Mouse (Mus musculus) layer of hippocampus, adult 9-11 months (tissue): ENCODE results near the gene Gm21887.
"Not testable (repeated sequence)": the region's sequence is repeated elsewhere in the genome, so short reads cannot be mapped to it uniquely, and the experiment has no call there.

ENCODE experiments used
- DNase-seq: peaks from one replicate; pipeline ENCODE4 v3.0.0; 2022

Gene Gm21887

DNA sequence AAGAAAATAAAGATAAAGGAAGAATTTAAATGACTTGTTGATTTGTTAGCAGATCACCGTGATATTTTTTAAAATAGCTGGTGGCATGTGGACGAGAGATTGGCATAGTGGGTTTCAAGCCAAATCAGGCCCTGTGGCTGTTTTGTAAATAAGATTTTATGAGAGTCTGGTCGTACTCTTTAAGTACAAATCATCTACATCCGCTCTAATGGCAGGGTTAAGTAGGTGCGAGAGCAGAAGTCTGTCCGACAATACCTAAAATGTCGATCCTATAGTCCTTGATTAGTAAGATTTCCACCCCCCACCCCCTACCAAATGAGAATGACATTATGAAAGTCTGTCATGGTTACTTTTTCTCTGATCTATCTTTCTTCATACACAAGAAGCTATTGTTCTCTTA, 25.1 kb upstream of the Gm21887 start:
- DNase-seq = peak; percentile 13

DNA sequence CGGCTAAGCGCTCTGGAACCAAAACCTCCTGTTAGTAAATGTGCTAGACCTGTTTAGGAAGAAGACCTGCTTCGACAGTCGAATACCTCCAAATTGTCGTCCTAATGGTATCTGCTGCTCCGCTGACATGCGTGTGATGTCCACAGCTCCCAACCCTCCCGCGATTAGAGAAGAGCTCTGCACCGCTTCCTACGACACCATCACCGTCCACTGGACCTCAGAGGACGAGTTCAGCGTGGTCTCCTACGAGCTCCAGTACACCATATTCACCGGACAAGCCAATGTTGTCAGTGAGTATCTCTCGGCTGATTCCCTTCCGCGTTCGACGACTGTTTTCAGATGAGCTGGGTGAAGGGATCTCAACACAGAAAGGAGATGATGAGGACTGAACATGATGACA, 24.6 kb upstream of the Gm21887 start:
- peak; percentile 57 for DNase-seq

DNA sequence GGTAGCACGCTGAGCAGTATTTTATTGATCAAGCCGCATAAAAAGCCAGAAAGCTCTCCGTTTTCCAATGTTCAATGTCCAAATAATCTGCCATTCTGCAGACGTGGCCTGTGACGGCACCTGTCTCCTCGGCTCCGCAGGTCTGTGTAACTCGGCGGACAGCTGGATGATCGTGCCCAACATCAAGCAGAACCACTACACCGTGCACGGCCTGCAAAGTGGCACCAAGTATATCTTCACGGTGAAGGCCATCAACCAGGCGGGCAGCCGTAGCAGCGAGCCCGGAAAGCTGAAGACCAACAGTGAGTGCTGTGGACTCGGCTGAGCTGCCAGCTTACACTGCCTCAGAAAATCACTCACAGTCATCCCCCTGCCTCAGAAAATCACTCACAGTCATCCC, 23.7 kb upstream of the Gm21887 start:
- DNase-seq = peak; percentile 79

DNA sequence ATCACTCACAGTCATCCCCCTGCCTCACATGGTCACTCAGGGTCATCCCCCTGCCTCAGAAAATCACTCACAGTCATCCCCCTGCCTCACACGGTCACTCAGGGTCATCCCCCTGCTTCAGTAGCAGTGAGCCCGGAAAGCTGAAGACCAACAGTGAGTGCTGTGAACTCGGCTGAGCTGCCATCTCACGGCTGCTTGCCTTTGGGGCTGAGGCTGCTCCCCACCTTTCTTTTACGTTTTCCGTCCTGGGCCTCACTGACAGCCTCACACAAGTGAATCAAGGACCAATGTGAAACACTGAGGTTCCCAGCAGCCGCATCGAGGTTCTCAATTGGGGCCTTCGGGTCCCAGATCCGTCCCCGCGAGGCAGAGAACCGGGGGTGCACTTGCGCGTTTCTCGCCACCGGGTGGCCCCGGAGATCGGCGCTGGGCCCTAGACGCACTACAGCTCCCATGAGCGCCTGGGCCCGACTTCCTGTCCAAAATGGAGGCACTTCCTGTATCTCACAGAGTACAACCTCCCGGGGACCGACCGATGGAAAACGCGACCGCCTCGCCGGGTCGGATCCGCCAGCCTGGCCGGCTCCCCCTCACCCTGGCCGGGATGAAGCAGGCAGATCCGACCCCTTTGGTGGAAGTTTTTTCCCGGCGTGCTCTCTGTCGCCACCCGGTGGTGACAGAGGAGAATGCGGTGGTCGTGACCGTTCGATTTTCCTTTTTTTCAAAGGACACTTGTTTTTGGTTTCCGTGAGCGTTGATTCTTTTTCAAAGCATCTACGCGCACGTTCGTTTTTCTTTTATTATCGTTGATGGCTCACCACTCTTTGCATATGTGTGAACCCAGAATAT, 22.7 kb upstream of the Gm21887 start:
- DNase-seq = peak; percentile 95

DNA sequence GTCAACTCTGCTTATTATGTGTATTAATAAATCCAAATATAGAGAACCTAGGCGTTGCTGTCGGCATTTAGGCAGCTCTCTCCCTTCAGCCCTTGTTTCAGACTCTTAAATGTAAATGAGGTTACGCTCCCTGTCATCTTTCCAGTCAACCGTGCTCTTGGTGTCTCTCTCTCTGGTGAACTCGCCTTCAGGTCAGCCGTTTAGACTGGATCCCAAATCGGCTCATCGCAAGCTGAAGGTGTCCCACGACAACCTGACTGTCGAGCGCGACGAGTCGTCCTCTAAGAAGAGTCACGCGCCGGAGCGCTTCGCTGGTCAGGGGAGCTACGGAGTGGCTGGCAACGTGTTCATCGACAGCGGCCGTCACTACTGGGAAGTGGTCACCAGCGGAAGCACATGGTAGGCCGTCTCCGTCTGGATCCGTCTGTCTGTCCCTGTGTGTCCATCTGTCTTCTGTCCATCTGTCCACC, 22.1 kb upstream of the Gm21887 start:
- peak; percentile 79 for DNase-seq

DNA sequence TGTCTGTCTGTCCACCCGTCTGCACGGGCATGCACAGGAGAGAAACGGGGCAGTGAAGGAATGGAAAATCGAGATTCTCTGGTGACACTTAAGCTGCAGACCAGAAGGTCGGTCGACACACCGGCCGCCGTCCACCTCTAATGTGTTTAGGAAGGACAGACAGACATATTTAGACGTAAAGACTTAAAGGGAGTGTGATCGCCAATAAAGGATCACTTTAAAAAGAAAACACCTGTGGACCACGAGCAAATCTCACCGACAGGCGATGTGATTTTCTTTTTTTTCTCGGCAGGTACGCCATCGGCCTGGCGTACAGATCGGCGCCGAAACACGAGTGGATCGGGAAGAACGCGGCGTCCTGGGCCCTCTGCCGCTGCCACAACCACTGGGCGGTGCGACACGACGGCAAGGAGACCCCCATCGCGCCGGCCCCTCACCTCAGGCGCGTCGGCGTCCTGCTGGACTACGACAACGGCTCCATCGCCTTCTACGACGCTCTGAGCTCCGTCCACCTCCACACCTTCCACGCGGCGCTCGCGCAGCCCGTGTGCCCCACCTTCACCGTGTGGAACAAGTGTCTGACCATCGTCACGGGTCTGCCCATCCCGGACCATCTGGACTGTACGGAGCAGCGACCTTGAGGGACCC, 20.8 kb upstream of the Gm21887 start:
- peak; percentile 78 for DNase-seq

DNA sequence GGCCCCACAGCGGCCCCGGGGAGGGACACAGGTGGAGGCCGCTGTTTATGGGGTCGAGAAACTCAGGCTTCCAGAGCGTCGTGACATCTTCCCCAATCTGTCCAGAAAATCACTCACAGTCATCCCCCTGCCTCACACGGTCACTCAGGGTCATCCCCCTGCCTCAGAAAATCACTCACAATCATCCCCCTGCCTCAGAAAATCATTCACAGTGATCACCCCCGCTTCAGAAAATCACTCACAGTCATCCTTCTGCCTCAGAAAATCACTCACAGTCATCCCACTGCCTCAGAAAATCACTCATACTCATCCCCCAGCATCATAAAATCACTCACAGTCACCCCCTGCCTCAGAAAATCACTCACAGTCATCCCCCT, 20.3 kb upstream of the Gm21887 start:
- DNase-seq = not testable (repeated sequence)

DNA sequence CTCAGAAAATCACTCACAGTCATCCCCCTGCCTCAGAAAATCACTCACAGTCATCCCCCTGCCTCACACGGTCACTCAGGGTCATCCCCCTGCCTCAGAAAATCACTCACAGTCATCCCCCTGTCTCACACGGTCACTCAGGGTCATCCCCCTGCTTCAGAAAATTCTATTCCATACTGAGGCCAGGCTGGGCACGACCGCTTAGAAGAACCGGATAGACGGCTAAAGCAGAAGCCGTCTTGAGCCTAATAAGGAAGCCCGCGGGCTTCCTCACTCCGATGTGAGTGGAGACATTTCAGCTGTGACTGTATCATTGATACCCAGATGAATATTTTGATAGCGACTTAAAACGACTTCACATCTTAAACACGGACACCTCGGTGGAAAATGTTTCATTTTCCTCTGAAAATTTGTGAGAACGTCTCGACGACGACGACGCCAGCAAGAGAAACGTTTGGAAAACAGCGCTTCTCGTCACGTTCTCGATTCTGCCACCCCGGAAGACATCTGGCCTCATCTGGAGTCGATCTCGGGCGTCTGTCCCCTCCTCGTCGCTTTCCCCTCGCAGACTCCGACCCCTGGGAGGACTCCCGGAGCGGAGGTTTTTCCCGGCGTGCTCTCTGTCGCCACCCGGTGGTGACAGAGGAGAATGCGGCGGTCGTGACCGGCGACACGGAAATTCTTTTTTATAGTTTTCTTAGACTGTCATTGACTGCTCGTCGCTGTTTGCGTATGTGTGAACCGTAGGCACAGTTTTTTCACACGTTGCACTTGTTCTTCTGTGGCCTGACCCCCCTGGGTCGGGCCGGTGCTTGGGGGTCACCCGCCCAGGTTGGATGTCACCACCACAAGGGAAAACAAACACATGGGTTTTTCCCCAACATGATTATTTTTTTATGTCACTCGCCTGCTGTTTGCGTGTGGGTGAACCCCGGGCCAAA, 19.5 kb upstream of the Gm21887 start:
- peak; percentile 78 for DNase-seq

DNA sequence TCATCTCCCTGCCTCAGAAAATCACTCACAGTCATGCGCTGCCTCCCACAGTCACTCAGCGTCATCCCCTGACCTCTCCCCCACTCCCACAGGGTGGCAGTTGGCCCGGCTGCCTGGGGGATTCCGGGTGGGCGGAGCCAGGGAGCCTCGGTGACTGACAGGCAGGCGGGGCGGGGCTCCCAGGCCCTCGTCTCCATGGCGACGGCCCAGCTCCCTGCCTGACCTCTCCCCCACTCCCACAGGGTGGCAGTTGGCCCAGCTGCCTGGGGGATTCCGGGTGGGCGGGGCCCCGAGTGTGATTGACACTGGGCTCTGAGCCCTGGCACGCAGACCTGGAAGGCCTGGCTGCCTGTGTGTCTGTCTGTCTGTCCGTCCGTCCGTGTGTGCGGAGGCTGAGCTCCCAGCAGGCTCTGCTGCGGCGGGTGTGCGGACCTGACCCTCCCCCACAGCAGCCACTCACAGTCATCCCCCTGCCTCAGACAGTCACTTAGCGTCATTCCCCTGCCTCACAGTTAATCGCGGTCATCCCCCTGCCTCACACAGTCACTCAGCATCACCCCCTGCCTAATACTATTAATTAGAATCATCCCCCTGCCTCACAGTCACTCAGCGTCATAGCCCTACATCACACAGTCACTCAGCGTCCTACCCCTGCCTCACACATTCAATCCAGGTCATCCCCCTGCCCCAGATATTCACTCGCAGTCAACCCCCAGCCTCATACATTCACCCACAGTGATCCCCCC, 18.2 kb upstream of the Gm21887 start:
- DNase-seq = peak; percentile 99

DNA sequence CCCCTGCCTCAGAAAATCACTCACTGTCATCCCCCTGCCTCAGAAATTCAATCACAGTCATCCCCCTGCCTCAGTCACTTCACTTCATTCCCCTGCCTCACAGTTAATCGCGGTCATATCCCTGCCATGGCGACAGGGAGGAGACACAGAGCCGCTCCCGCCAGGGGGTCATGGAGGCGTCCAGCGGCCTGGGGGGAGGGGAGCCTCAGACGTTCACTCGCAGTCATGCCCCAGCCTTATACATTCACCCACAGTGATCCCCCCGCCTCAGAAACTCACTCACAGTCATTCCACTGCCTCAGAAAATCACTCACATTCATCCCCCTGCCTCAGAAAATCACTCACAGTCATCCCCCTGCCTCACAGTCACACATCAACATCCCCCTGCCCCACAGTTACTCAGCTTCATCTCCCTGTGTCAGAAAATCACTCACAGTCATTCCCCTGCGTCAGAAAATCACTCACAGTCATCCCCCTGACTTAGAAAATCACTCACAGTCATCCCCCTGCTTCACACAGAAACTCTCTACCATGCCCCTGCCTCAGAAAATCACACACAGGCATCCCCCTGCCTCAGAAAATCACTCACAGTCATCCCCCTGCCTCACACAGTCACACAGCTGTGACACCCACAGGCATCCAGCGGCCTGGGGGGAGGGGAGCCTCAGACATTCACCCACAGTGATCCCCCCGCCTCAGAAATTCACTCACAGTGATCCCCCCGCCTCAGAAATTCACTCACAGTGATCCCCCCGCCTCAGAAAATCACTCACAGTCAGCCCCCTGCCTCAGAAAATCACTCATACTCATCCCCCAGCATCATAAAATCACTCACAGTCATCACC, 17.2 kb upstream of the Gm21887 start:
- peak; percentile 47 for DNase-seq

DNA sequence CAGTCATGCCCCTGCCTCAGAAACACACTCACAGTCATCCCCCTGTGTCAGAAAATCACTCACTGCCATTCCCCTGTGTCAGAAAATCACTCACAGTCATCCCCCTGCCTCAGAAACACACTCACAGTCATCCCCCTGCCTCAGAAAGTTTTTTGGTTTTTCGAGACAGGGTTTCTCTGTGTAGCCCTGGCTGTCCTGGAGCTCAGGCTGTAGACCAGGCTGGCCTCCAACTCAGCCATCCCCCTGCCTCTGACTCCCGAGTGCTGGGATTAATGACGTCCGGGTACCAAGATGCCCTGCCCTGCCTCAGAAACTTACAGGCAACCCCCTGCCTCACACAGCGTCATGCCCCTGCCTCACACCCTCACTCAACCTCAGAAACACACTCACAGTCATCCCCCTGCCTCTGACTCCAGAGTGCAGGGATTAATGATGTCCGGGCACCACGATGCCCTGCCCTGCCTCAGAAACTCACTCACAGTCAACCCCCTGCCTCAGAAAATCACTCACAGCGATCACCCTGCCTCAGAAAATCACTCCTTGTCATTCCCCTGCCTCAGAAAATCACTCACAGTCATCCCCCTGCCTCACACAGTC, 16.4 kb upstream of the Gm21887 start:
- DNase-seq = peak; percentile 53

DNA sequence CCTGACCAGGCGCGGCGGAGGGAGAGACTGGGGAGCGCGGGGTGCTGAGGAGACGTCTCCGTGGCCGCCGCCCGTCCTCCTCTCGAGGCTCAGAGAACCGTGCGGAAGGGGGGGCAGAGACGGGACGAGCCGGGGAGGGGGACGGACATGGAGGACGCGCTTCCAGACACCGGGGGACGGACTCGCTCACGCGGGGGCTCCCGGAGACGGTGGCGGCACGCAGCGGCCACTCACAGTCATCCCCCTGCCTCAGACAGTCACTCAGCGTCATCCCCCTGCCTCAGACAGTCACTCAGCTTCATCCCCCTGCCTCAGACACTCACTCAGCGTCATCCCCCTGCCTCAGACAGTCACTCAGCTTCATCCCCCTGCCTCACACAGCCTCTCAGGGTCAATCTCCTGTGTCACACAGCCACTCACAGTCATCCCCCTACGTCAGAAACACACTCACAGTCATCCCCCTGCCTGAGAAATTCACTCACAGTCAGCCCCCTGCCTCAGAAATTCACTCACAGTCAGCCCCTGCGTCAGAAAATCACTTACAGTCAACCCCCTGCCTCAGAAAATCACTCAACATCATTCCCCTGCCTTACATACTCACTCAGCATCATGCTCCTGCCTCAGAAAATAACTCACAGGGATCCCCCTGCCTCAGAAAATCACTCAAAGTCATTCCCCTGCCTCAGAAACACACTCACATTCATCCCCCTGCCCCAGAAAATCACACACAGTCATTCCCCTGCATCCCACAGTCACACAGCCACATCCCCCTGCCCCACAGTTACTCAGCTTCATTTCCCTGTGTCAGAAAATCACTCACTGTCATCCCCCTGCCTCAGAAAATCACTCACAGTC, 15.2 kb upstream of the Gm21887 start:
- DNase-seq = peak; percentile 67

DNA sequence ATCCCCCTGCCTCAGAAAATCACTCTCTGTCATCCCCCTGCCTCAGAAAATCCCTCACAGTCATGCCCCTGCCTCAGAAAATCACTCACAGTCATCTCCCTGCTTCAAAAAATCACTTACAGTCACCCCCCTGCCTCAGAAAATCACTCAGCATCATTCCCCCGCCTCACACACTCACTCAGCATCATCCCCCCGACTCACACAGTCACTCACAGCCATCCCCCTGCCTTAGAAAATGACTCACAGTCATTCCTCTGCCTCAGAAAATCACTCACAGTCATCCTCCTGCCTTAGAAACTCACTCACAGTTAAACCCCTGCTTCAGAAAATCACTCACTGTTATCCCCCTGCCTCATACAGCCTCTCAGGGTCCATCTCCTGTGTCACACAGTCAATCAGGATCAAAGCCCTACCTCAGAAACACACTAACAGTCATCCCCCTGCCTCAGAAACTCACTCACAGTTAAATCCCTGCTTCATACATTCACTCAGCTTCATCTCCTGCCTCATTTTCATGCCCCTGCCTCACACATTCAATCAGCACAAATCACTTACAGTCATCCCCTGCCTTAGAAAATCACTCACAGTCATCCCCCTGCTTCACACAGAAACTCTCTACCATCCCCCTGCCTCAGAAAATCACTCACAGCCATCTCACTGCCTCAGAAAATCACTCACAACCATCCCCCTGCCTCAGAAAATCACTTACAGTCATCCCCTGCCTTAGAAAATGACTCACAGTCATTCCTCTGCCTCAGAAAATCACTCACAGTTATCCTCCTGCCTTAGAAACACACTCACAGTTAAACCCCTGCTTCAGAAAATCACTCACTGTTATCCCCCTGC, 14.4 kb upstream of the Gm21887 start:
- not testable (repeated sequence) for DNase-seq

DNA sequence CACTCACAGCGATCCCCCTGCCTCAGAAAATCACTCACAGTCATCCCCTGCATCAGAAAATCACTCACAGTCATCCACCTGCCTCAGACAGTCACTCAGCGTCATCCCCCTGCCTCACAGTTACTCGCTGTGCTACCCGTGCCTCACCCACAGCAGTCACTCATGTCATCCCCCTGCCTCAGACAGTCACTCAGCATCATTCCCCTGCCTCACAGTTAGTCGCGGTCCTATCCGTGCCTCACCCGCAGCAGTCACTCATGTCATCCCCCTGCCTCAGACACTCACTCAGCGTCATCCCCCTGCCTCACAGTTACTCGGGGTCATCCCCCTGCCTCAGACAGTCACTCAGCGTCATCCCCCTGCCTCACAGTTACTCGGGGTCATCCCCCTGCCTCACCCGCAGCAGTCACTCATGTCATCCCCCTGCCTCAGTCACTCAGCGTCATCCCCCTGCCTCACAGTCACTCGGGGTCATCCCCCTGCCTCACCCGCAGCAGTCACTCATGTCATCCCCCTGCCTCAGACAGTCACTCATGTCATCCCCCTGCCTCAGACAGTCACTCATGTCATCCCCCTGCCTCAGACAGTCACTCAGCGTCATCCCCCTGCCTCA, 13.4 kb upstream of the Gm21887 start:
- peak; percentile 38 for DNase-seq

DNA sequence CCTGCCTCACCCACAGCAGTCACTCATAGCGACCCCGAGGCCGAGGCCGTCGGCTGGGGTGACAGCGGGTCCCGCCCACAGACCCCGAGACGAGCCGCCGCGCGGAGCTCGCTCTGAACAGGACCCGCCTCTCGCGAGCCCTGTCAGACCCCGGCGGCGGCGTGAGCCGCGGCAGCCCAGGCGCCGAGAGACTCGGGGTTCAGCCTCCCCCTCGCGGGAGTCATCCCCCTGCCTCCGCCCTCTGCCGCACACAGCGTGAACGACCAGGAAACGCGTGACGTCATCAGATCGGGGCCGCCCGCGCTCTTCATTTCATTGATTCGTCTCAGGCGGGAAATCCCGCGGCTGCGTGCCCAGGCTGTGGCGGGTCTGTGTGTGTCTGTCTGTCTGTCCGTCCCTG, 12.5 kb upstream of the Gm21887 start:
- DNase-seq = peak; percentile 94

DNA sequence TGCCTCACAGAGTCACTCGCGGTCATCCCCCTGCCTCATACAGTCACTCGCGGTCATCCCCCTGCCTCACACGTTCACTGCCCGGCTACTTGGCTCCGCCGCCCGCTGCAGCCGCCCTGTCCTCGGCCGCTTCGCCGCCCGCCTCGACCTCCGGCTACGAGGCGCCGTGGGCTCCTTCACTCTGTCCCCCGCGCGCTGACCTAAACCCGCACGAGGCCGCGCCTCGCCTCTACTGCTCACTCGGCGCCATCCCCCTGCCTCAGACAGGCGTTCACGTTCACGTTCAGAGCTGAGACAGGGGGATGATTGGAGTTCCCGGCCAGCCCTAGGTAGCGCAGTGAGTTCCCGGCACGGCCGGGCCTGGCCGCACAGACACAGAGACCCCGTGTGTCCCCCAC, 12.0 kb upstream of the Gm21887 start:
- DNase-seq = not testable (repeated sequence)

DNA sequence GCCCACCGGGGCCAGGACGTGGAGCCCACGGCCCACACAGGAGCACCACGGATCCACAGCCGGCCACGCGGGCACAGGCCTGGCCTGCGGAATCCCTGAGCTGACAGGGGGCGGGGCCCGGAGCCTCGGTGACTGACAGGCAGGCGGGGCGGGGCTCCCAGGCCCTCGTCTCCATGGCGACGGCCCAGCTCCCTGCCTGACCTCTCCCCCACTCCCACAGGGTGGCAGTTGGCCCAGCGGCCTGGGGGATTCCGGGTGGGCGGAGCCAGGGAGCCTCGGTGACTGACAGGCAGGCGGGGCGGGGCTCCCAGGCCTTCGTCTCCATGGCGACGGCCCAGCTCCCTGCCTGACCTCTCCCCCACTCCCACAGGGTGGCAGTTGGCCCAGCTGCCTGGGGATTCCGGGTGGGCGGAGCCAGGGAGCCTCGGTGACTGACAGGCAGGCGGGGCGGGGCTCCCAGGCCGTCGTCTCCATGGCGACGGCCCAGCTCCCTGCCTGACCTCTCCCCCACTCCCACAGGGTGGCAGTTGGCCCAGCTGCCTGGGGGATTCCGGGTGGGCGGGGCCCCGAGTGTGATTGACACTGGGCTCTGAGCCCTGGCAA, 11.5 kb upstream of the Gm21887 start:
- peak; percentile 100 for DNase-seq

DNA sequence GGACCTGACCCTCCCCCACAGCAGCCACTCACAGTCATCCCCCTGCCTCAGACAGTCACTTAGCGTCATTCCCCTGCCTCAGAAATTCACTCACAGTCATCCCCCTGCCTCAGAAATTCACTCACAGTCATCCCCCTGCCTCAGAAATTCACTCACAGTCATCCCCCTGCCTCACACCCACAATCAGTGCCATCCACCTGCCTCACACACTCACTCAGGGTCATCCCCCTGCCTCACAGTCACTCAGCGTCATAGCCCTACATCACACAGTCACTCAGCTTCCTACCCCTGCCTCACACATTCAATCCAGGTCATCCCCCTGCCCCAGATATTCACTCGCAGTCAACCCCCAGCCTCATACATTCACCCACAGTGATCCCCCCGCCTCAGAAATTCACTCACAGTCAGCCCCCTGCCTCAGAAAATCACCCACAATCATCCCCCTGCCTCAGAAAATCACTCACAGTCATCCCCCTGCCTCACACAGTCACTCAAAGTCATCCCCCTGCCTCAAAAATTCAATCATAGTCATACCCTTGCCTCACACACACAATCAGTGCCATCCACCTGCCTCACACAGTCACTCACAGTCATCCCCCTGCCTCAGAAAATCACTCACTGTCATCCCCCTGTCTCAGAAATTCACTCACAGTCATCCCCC, 10.8 kb upstream of the Gm21887 start:
- not testable (repeated sequence) for DNase-seq
